ENCODE assay signal across 15 mouse cellular contexts in the genomic region with DNA sequence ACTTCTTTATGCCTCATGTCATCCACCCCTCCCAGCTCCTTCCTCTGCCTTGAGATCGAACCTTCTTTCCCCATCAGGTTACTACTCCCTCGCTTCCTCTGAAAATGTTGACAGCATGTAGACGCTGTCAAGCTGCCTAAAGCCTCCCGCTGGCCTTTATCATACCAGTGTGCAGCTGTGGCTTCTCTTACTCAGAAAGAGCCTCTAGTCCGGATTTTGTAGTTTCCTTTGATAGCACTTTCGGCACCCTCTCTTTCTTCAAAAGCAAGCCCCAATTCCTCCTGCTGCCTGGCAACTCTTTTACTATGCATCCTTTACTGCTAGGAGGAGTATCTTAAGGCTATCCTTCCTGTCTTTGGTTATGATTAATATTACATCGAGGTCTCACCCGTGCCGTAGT.
"Had no signal": no experiment of that assay in that cellular context is flagged by ENCODE, and none has a peak within 500 bp of the region (broad histone marks: within the 10 kb centered on the region; RNA-seq: fewer than 3 reads in every experiment).

No protein-coding gene starts in this region.

- H3K27ac ChIP-seq: intestine, embryonic 15.5 days; left cerebral cortex, adult 2 months; limb, embryonic 10.5 days; liver, embryonic 15.5 days; lung, embryonic 15.5 days; macrophage; midbrain, embryonic 15.5 days; neural tube, embryonic 12.5 days had no signal

- DNase-seq: kidney, adult 8-10 months; lung, postnatal 14 days; thymus, adult 2 months; thymus, postnatal 25 days had no signal

- H3K4me2 ChIP-seq: intestine, embryonic 15.5 days; liver, embryonic 11.5 days; liver, embryonic 15.5 days; lung, embryonic 15.5 days; midbrain, embryonic 11.5 days; midbrain, embryonic 15.5 days; neural tube, embryonic 12.5 days had no signal

- H3K36me3 ChIP-seq: intestine, embryonic 15.5 days; limb, embryonic 10.5 days; liver, embryonic 15.5 days; lung, embryonic 15.5 days; midbrain, embryonic 15.5 days; neural tube, embryonic 12.5 days had no signal

- ATAC-seq: intestine, embryonic 15.5 days; midbrain, embryonic 15.5 days had no signal

- H3K9ac ChIP-seq: intestine, embryonic 15.5 days; liver, embryonic 15.5 days; lung, embryonic 15.5 days; midbrain, embryonic 15.5 days; neural tube, embryonic 12.5 days had no signal

- H3K4me3 ChIP-seq: intestine, embryonic 15.5 days; left cerebral cortex, adult 2 months; limb, embryonic 10.5 days; liver, embryonic 15.5 days; lung, embryonic 15.5 days; megakaryocyte, embryonic 14.5 days; midbrain, embryonic 15.5 days; neural tube, embryonic 12.5 days had no signal

- H3K4me1 ChIP-seq: liver, embryonic 15.5 days; lung, embryonic 15.5 days; megakaryocyte, embryonic 14.5 days had no signal

- H3K27me3 ChIP-seq: intestine, embryonic 15.5 days; liver, embryonic 15.5 days; lung, embryonic 15.5 days; megakaryocyte, embryonic 14.5 days; midbrain, embryonic 15.5 days; neural tube, embryonic 12.5 days had no signal

- H3K9me3 ChIP-seq: intestine, embryonic 15.5 days; limb, embryonic 10.5 days; liver, embryonic 15.5 days; lung, embryonic 15.5 days; megakaryocyte, embryonic 14.5 days; midbrain, embryonic 15.5 days; neural tube, embryonic 12.5 days had no signal
